Mouse (Mus musculus) olfactory bulb, adult 2 months (tissue): ENCODE measurements around the gene Dlg2. TPM values are rescaled to one million over a fixed set of nuclear protein-coding genes. Genes with fewer than 3 reads are reported as not detected.

Experiments
- H3K27ac ChIP-seq: fragments of 200-500 bp; 2 replicates; pipeline ENCODE4 v1.5.1; 2012; ENCODE audit warnings: low read depth, low read length; ENCODE audit not compliant: insufficient read depth
- H3K4me1 ChIP-seq: fragments of 200-500 bp; 2 replicates; pipeline ENCODE4 v1.6.1; 2012; ENCODE audit warnings: low read length; ENCODE audit not compliant: control insufficient read depth, insufficient read depth
- H3K4me3 ChIP-seq: fragments of 200-500 bp; 2 replicates; pipeline ENCODE4 v1.5.1; 2012; ENCODE audit warnings: mild to moderate bottlenecking, low read depth, low read length, moderate library complexity; ENCODE audit not compliant: insufficient read depth
- CTCF ChIP-seq: fragments of 200-500 bp; IDR thresholded peaks from 2 replicates; pipeline ENCODE4 v1.5.1; 2012; ENCODE audit warnings: low read depth, mild to moderate bottlenecking, low read length, moderate library complexity; ENCODE audit not compliant: insufficient read depth
- POLR2A ChIP-seq: fragments of 200-500 bp; IDR thresholded peaks from 2 replicates; pipeline ENCODE4 v1.6.1; 2012; ENCODE audit warnings: mild to moderate bottlenecking, low read depth, low read length, moderate library complexity; ENCODE audit not compliant: insufficient read depth
- WGBS: fragments of 180-500 bp; shearing (Covaris S2); methylation state at CpG from one replicate; pipeline ENCODE4 v1.1.7; 2018; 5-methylcytosine and 5-hydroxymethylcytosine counted together
- polyA plus RNA-seq: library from polyadenylated mRNA; stranded (reverse); fragments of >200 nt; gene quantifications from 2 replicates; pipeline ENCODE4 v1.2.4, GENCODE M21; 2012; ENCODE audit warnings: low replicate concordance; ENCODE audit not compliant: missing spikeins, insufficient read depth, insufficient read length

Gene Dlg2
- polyA plus RNA-seq, 1 experiment: not detected

- TF ChIP-seq POLR2A (no peak), CTCF (no peak)
- no peak overlapping the region for H3K4me3 ChIP-seq
These were observed 711.7 kb downstream of the Dlg2 start for GRCm38 (mm10) chr7:91188211-91188610.

DNA sequence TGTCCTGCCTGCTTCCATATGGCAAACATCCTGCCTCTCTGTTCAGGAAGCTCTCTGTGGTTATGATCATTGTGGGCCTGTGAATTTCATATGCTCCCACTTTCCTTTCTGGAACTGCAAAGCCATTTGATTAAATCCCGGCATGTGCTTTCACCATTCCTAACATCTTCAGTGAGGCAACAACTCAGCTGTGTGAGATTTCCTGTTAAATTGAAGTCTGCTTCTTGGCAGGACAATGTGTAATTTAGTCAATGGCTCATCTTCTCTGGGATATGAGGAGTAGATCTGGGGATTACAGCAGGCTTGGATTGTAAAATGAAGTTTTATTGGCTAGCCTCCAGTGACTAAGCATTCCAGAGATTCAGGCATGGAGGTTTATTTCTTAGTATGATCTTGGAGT is 722.9 kb downstream of the Dlg2 start:
- 51% methylated on average over 1 of the region's 1 CpGs for whole genome bisulfite sequencing
- H3K4me3 ChIP-seq: no peak overlapping the region
- H3K27ac ChIP-seq: no peak overlapping the region
- no peaks in the 10 kb centered on the region for H3K4me1 ChIP-seq
- no peak for TF ChIP-seq CTCF
- TF ChIP-seq POLR2A: no peak

More at GRCm38 (mm10) chr7:91188211-91188610, 711.7 kb downstream of the Dlg2 start:
- WGBS: 48% methylated on average over 2 of the region's 2 CpGs
- H3K4me1 ChIP-seq: no peaks in the 10 kb centered on the region
- no peak overlapping the region for H3K27ac ChIP-seq

- 48% methylated on average over 5 of the region's 5 CpGs for WGBS
- no peak overlapping the region for H3K27ac ChIP-seq
- no peaks in the 10 kb centered on the region for H3K4me1 ChIP-seq
- no peak overlapping the region for H3K4me3 ChIP-seq
- TF ChIP-seq POLR2A (no peak), CTCF (no peak)
These were observed 731.8 kb downstream of the Dlg2 start for GRCm38 (mm10) chr7:91208083-91208852.

DNA sequence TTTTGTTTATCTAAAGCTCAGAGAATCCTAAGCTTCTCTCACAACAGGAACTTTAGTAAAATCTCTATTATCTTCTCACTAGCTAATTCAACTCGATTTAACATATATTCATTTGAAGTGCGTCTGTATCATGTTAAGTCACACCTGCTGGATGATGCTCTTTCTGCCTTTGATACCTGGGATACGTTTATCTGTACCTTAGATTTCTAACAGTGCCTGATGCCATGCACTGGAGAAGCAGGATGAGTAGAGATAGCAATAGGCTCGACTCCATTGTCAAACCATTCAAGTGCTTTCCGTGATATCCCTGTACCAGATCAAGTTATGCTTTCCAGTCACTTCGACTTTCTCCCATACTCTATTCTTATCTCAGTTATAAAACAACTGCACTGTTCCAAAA is 732.5 kb downstream of the Dlg2 start:
- TF ChIP-seq POLR2A (no peak), CTCF (no peak)
- Histone ChIP-seq H3K4me3 (no peak overlapping the region), H3K4me1 (no peaks in the 10 kb centered on the region), H3K27ac (no peak overlapping the region)
- 62% methylated on average over 6 of the region's 6 CpGs for WGBS

DNA sequence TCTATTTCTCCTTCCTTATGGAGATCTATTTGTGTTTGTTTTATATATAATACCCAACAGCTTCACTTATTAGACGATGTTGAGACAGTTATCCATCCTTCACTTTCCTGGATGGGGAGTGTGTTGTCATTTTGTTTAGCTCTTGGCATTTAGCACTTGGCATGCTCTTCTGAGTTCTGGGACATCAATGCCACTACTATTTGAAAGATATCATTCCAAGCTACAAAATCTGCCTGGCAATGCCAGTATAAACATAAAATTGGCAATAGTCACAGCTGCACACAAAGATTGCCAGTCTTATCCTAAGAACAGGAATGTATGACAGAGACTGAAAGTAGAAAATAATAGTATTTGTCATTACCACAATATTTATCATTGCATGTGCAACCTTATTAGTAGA is 735.8 kb downstream of the Dlg2 start:
- Histone ChIP-seq H3K4me3 (no peak overlapping the region), H3K27ac (no peak overlapping the region), H3K4me1 (no peaks in the 10 kb centered on the region)
- WGBS: 60% methylated on average over 1 of the region's 1 CpGs
- TF ChIP-seq CTCF: no peak
- TF ChIP-seq POLR2A: no peak

GRCm38 (mm10) chr7:91214921-91215320 is 738.4 kb downstream of the Dlg2 start:
- Histone ChIP-seq H3K4me1 (peaks cover 3% of the 10 kb centered on the region), H3K4me3 (no peak overlapping the region), H3K27ac (no peak overlapping the region)
- 60% methylated on average over 1 of the region's 1 CpGs for WGBS
- TF ChIP-seq CTCF (no peak), POLR2A (no peak)

- 48% methylated on average over 7 of the region's 7 CpGs for WGBS
- Histone ChIP-seq H3K4me3 (no peak overlapping the region), H3K4me1 (peaks cover 3% of the 10 kb centered on the region), H3K27ac (0 out of 2 replicates have a peak overlapping the region, but pooled peaks have one; percentile 53)
- TF ChIP-seq POLR2A (no peak), CTCF (no peak)
These were observed 742.0 kb downstream of the Dlg2 start for GRCm38 (mm10) chr7:91218321-91218987.

- TF ChIP-seq CTCF (no peak), POLR2A (no peak)
- no peak overlapping the region for H3K27ac ChIP-seq
- WGBS: 1% methylated on average over 5 of the region's 5 CpGs
- H3K4me3 ChIP-seq: no peak overlapping the region
- H3K4me1 ChIP-seq: no peaks in the 10 kb centered on the region
These were observed 750.0 kb downstream of the Dlg2 start for GRCm38 (mm10) chr7:91226442-91226841.

DNA sequence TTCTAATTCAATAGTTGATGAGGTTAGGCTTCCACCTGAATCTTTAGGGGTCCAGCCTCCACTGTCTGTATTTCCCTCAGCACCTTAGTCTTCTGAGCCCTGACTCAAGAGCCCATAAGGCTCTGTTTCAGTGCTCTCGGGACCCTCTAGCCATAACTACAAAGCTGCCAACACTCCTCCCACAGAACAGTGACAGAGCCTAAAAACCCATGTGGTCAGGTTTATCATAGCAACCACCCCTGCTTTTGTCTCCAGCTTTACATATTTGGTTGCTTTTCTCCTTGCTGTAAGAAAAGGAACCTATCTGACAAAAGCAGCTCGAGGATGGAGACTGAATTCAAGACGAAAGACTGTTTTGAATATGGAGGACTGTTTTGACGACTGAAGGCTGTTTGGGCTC is 765.2 kb downstream of the Dlg2 start:
- 45% methylated on average over 4 of the region's 4 CpGs for WGBS
- no peak overlapping the region for H3K27ac ChIP-seq
- no peaks in the 10 kb centered on the region for H3K4me1 ChIP-seq

More for the DNA sequence above, 765.2 kb downstream of the Dlg2 start:
- no peak for TF ChIP-seq CTCF
- TF ChIP-seq POLR2A: no peak
- H3K4me3 ChIP-seq: no peak overlapping the region
